Mouse (Mus musculus) myocyte (in vitro differentiated cells): ENCODE measurements around the gene Cxcr2.

Experiments used
- E2F4 ChIP-seq: IDR thresholded peaks from one replicate; pipeline ENCODE4 v1.6.1; 2011; ENCODE audit warnings: mild to moderate bottlenecking, control low read depth, moderate library complexity; ENCODE audit not compliant: insufficient read depth
- MAX ChIP-seq: IDR thresholded peaks from one replicate; pipeline ENCODE4 v1.6.1; 2011; ENCODE audit warnings: low read depth, mild to moderate bottlenecking, control low read depth
- MYOG ChIP-seq, 3 experiments: IDR thresholded peaks; one replicate each; pipeline ENCODE4 v1.6.1; 2011; ENCODE audit warnings: control low read depth in 2 of 3, low read depth in 2 of 3, mild to moderate bottlenecking in 2 of 3; ENCODE audit not compliant: insufficient read length in 2 of 3, control insufficient read depth in 1 of 3, insufficient read depth in 1 of 3
- POLR2A ChIP-seq: IDR thresholded peaks from one replicate; pipeline ENCODE4 v1.6.1; 2011; ENCODE audit warnings: low read depth, mild to moderate bottlenecking, control low read depth, moderate library complexity; ENCODE audit not compliant: insufficient read length
- TCF12 ChIP-seq: IDR thresholded peaks from one replicate; pipeline ENCODE4 v1.6.1; 2011; ENCODE audit warnings: mild to moderate bottlenecking, control low read depth; ENCODE audit not compliant: poor library complexity, insufficient read depth, severe bottlenecking
- USF1 ChIP-seq: IDR thresholded peaks from one replicate; pipeline ENCODE4 v1.6.1; 2011; ENCODE audit warnings: low read depth, mild to moderate bottlenecking, control low read depth, moderate library complexity

DNA sequence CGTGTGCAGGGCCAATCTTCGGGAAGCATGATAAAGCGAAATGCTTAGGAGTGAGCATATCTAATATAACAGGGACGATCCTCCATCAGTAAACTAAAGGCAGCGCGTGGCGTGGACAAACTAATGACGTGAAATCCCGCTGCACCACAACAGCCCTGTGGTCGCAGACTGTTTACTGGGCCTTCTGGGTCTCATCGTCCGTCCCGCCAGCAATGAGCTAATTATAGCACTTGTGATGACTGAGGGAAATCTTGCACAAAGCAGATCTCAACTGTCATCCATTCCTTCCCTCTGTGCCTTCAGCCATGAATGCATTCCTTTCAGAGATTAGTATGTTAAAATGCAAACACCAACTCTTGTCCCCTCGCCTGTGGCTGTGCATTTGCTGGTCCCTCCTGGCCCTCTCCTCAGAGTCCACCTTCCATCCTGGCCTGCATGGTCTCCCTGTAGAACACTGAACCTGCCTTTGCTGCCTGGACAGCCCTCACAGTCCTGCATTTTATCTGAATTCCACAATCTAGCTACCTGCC, 2.7 kb downstream of the Cxcr2 start:
- TF ChIP-seq MAX: no peak
- no peak for TF ChIP-seq POLR2A
- no peak for TF ChIP-seq MYOG (IDR thresholded peaks at IDR 0.05; ENCODE audit: control insufficient read depth in 1 of 3, insufficient read depth in 1 of 3, insufficient read length in 2 of 3, low read depth in 2 of 3)
- TF ChIP-seq TCF12: no peak
- no peak for TF ChIP-seq USF1
- TF ChIP-seq E2F4: no peak
